Comparison of ENCODE assay signal across 10 mouse cellular contexts in genomic region chr2:159566461-159566860, GRCm38 (mm10).
DNase-seq lines count a peak whose midpoint lies in the region; ATAC-seq lines count a peak whose summit lies in the region.
"Had no signal": no experiment of that assay in that cellular context is flagged by ENCODE, and none has a peak within 500 bp of the region (broad histone marks: within the 10 kb centered on the region; RNA-seq: fewer than 3 reads in every experiment).

No protein-coding gene starts in this region.

- intact Hi-C loops in left cerebral cortex, postnatal 36 days (cut with DNase I): no loop called here

- H3K9ac ChIP-seq in midbrain, embryonic 11.5 days (ENCODE audit: low read length): no peak overlapping the region
- H3K9ac ChIP-seq in neural tube, embryonic 15.5 days (replicated peaks): no peak overlapping the region
- H3K9ac ChIP-seq: forebrain, embryonic 15.5 days; liver, embryonic 13.5 days; stomach, embryonic 15.5 days had no signal

- H3K4me2 ChIP-seq in midbrain, embryonic 11.5 days: no peak overlapping the region
- no peak overlapping the region for H3K4me2 ChIP-seq in neural tube, embryonic 15.5 days
- H3K4me2 ChIP-seq: forebrain, embryonic 15.5 days; liver, embryonic 13.5 days; stomach, embryonic 15.5 days had no signal

- H3K4me1 ChIP-seq in midbrain, embryonic 11.5 days (ENCODE audit: control insufficient read depth, insufficient read depth, low read length): no peaks in the 10 kb centered on the region
- no peaks in the 10 kb centered on the region for H3K4me1 ChIP-seq in neural tube, embryonic 15.5 days
- H3K4me1 ChIP-seq: forebrain, embryonic 15.5 days; liver, embryonic 13.5 days; stomach, embryonic 15.5 days had no signal

- H3K9me3 ChIP-seq in midbrain, embryonic 11.5 days (ENCODE audit: control insufficient read depth, low read length): no peaks in the 10 kb centered on the region
- no peaks in the 10 kb centered on the region for H3K9me3 ChIP-seq in neural tube, embryonic 15.5 days (replicated peaks)
- H3K9me3 ChIP-seq: forebrain, embryonic 15.5 days; liver, embryonic 13.5 days; stomach, embryonic 15.5 days had no signal

- H3K27me3 ChIP-seq in midbrain, embryonic 11.5 days (ENCODE audit: control insufficient read depth, insufficient read depth, low read length): no peaks in the 10 kb centered on the region
- no peaks in the 10 kb centered on the region for H3K27me3 ChIP-seq in neural tube, embryonic 15.5 days (replicated peaks)
- H3K27me3 ChIP-seq: forebrain, embryonic 15.5 days; liver, embryonic 13.5 days; stomach, embryonic 15.5 days had no signal

- H3K27ac ChIP-seq in midbrain, embryonic 11.5 days (ENCODE audit: low read depth, low read length): no peak overlapping the region
- H3K27ac ChIP-seq in neural tube, embryonic 15.5 days (replicated peaks): no peak overlapping the region
- H3K27ac ChIP-seq: forebrain, embryonic 15.5 days; liver, embryonic 13.5 days; stomach, embryonic 15.5 days had no signal

- peak; percentile 13 to 15 for DNase-seq in left cerebral cortex, postnatal 36 days (ENCODE audit: low spot score in 2 of 2)
- DNase-seq in left cerebral cortex, adult 9 months (ENCODE audit: low spot score in 2 of 2): no peak
- DNase-seq in cerebellum, postnatal 25 days: peak; percentile 11 to 12
- DNase-seq in kidney, adult 8-10 months: peak; percentile 6 to 31
- peak; percentile 27 for DNase-seq in ovary, postnatal 36 days (ENCODE audit: low spot score)
- DNase-seq in midbrain, embryonic 11.5 days (ENCODE audit: low spot score, missing footprints): no peak
- DNase-seq: liver, embryonic 13.5 days had no signal

- no peaks in the 10 kb centered on the region for H3K36me3 ChIP-seq in midbrain, embryonic 11.5 days (ENCODE audit: control insufficient read depth, insufficient read depth, low read length)
- H3K36me3 ChIP-seq in neural tube, embryonic 15.5 days: no peaks in the 10 kb centered on the region
- H3K36me3 ChIP-seq: forebrain, embryonic 15.5 days; liver, embryonic 13.5 days; stomach, embryonic 15.5 days had no signal

- no peak for ATAC-seq in midbrain, embryonic 11.5 days (ENCODE audit: low FRiP score)
- ATAC-seq in neural tube, embryonic 15.5 days (ENCODE audit: low FRiP score): no peak
- ATAC-seq: forebrain, embryonic 15.5 days had no signal

- H3K4me3 ChIP-seq in midbrain, embryonic 11.5 days (ENCODE audit: low read depth, low read length): no peak overlapping the region
- no peak overlapping the region for H3K4me3 ChIP-seq in neural tube, embryonic 15.5 days (replicated peaks)
- H3K4me3 ChIP-seq: forebrain, embryonic 15.5 days; liver, embryonic 13.5 days; stomach, embryonic 15.5 days had no signal

- 78% methylated on average over 5 of the region's 5 CpGs for WGBS in midbrain, embryonic 11.5 days
- 65% methylated on average over 5 of the region's 5 CpGs for WGBS in neural tube, embryonic 15.5 days

Comparison
In these comparisons a context has a peak if more than half of its experiments do, and no peak if none do; other contexts are left out.
1. DNase-seq: peak in left cerebral cortex, postnatal 36 days (2 of 2), cerebellum, postnatal 25 days (2 of 2), kidney, adult 8-10 months (2 of 2) and ovary, postnatal 36 days (single experiment); none in left cerebral cortex, adult 9 months (0 of 2) and midbrain, embryonic 11.5 days (single experiment).